Mouse (Mus musculus) layer of hippocampus, adult 18-20 months (tissue): ENCODE measurements around the gene Onecut1. TPM values are rescaled to one million over a fixed set of nuclear protein-coding genes. Genes with fewer than 3 reads are reported as not detected.

ENCODE experiments used
- DNase-seq, 2 experiments: peaks; one replicate each; pipeline ENCODE4 v3.0.0; 2022; ENCODE audit warnings: low spot score in 2 of 2
- total RNA-seq, 2 experiments: library from RNA; stranded (reverse); gene quantifications; 2 replicates each; pipeline ENCODE4 v1.2.3; 2021

Onecut1 gene
- total RNA-seq, 2 experiments from 2014 or later, result 1.3 to 1.5 TPM

- DNase-seq, result no peak
Observed at GRCm38 (mm10) chr9:74858111-74858510, 3.6 kb upstream of the Onecut1 start.

GRCm38 (mm10) chr9:74860461-74860860 is 1.3 kb upstream of the Onecut1 start:
- no peak for DNase-seq

GRCm38 (mm10) chr9:74862096-74862780 is 517 bp downstream of the Onecut1 start:
- no peak for DNase-seq

- no peak for DNase-seq
Observed at GRCm38 (mm10) chr9:74862783-74863654, 1.3 kb downstream of the Onecut1 start.

GRCm38 (mm10) chr9:74863655-74864443 is 2.1 kb downstream of the Onecut1 start:
- no peak for DNase-seq

GRCm38 (mm10) chr9:74864471-74864870 is 2.8 kb downstream of the Onecut1 start:
- no peak for DNase-seq

- no peak for DNase-seq
Observed at GRCm38 (mm10) chr9:74866596-74867313, 5.0 kb downstream of the Onecut1 start.

GRCm38 (mm10) chr9:74867641-74868205 is 6.0 kb downstream of the Onecut1 start:
- peak; percentile 19 to 74 for DNase-seq

- no peak for DNase-seq
Observed at GRCm38 (mm10) chr9:74868336-74868950, 6.7 kb downstream of the Onecut1 start.

- peak; percentile 70 to 95 for DNase-seq
Observed at GRCm38 (mm10) chr9:74870960-74871688, 9.4 kb downstream of the Onecut1 start.

- DNase-seq, result no peak
Observed at GRCm38 (mm10) chr9:74876328-74876727, 14.6 kb downstream of the Onecut1 start.

- no peak for DNase-seq
Observed at GRCm38 (mm10) chr9:74877709-74878108, 16.0 kb downstream of the Onecut1 start.

- DNase-seq, result no peak
Observed at GRCm38 (mm10) chr9:74887866-74888265, 26.1 kb downstream of the Onecut1 start.

- no peak for DNase-seq
Observed at GRCm38 (mm10) chr9:74896742-74897141, 35.0 kb downstream of the Onecut1 start.

- DNase-seq, result no peak
Observed at GRCm38 (mm10) chr9:74897375-74897982, 35.8 kb downstream of the Onecut1 start.

GRCm38 (mm10) chr9:74900141-74900540 is 38.4 kb downstream of the Onecut1 start:
- DNase-seq, result no peak

- DNase-seq, result peak; percentile 29 to 85
Observed at GRCm38 (mm10) chr9:74904866-74905508, 43.3 kb downstream of the Onecut1 start.

GRCm38 (mm10) chr9:74906951-74907350 is 45.2 kb downstream of the Onecut1 start:
- no peak for DNase-seq
